Mouse (Mus musculus) limb, embryonic 14.5 days (tissue): ENCODE measurements at regions not wholly inside any gene's neighbourhood (a gene's known extent, or its start where the extent isn't known, plus 50 kb on each side); places are given as distances from the start of the nearest gene placed in this dataset.

Experiments
- ATAC-seq: fragments of 200-750 bp; cut with Nextera tagmentation; 2 replicates; pipeline ENCODE4 v1.8.0; 2017; ENCODE audit warnings: low read depth, moderate number of reproducible peaks, moderate TSS enrichment; ENCODE audit not compliant: low FRiP score
- DNase-seq: peaks from one replicate; pipeline ENCODE4 v3.0.0-alpha.2; 2015; ENCODE audit warnings: low spot score
- H3K27ac ChIP-seq: fragments of 300-500 bp; sonication (generic); replicated peaks from 2 replicates; pipeline ENCODE4 v1.5.1; 2014; ENCODE audit warnings: low read depth, mild to moderate bottlenecking, low read length, moderate library complexity, mixed read lengths
- H3K27me3 ChIP-seq: fragments of 300-500 bp; sonication (generic); 2 replicates; pipeline ENCODE4 v1.6.1; 2014; ENCODE audit warnings: low read length, mixed read lengths; ENCODE audit not compliant: control insufficient read depth, insufficient read depth
- H3K36me3 ChIP-seq: fragments of 300-500 bp; sonication (generic); 2 replicates; pipeline ENCODE4 v1.6.1; 2014; ENCODE audit warnings: mild to moderate bottlenecking, low read length, moderate library complexity, mixed read lengths; ENCODE audit not compliant: control insufficient read depth, insufficient read depth
- H3K4me1 ChIP-seq: fragments of 300-500 bp; sonication (generic); 2 replicates; pipeline ENCODE4 v1.6.1; 2014; ENCODE audit warnings: antibody characterized with exemption, low read length, mixed read lengths; ENCODE audit not compliant: control insufficient read depth, insufficient read depth
- H3K4me2 ChIP-seq: fragments of 300-500 bp; sonication (generic); replicated peaks from 2 replicates; pipeline ENCODE4 v1.6.1; 2014; ENCODE audit warnings: low read depth, mild to moderate bottlenecking, low read length, moderate library complexity; ENCODE audit not compliant: severe bottlenecking
- H3K4me3 ChIP-seq: fragments of 300-500 bp; sonication (generic); replicated peaks from 2 replicates; pipeline ENCODE4 v1.5.1; 2014; ENCODE audit warnings: low read length
- H3K9ac ChIP-seq: fragments of 300-500 bp; sonication (generic); 2 replicates; pipeline ENCODE4 v1.6.1; 2014; ENCODE audit warnings: mild to moderate bottlenecking, low read depth, low read length, moderate library complexity; ENCODE audit not compliant: severe bottlenecking
- H3K9me3 ChIP-seq: fragments of 300-500 bp; sonication (generic); 2 replicates; pipeline ENCODE4 v1.6.1; 2016; ENCODE audit warnings: low read length; ENCODE audit not compliant: control insufficient read depth
- POLR2A ChIP-seq: fragments of 200-500 bp; IDR thresholded peaks from 2 replicates; pipeline ENCODE4 v1.8.0; 2012; ENCODE audit warnings: inconsistent platforms, mild to moderate bottlenecking, moderate library complexity, borderline replicate concordance; ENCODE audit not compliant: insufficient read depth, insufficient read length; ENCODE audit errors: extremely low read depth
- WGBS: fragments of 180-500 bp; shearing (Covaris S2); extraction: QIAGEN DNeasy Blood & Tissue Kit; methylation state at CpG from one replicate; pipeline ENCODE4 v1.1.7; 2014; 5-methylcytosine and 5-hydroxymethylcytosine counted together

- H3K4me1 ChIP-seq = no peaks in the 10 kb centered on the region
- no peaks in the 10 kb centered on the region for H3K36me3 ChIP-seq
- no peak for DNase-seq
- 60% methylated on average over 3 of the region's 3 CpGs for WGBS
- no peaks in the 10 kb centered on the region for H3K27me3 ChIP-seq
- H3K9me3 ChIP-seq = no peaks in the 10 kb centered on the region
- no peak overlapping the region for H3K4me3 ChIP-seq
- H3K4me2 ChIP-seq = no peak overlapping the region
- no peak overlapping the region for H3K27ac ChIP-seq
- no peak for ATAC-seq
- no peak overlapping the region for H3K9ac ChIP-seq
- no peak for TF ChIP-seq POLR2A
Measured at GRCm38 (mm10) chr12:98337644-98338043, 69.2 kb downstream of the Gpr65 start.

GRCm38 (mm10) chr12:98339536-98339935 lies 71.1 kb downstream of the Gpr65 start:
- no peaks in the 10 kb centered on the region for H3K9me3 ChIP-seq
- no peak for DNase-seq
- no peak overlapping the region for H3K27ac ChIP-seq
- H3K27me3 ChIP-seq = no peaks in the 10 kb centered on the region
- no peaks in the 10 kb centered on the region for H3K36me3 ChIP-seq
- no peak for ATAC-seq
- no peaks in the 10 kb centered on the region for H3K4me1 ChIP-seq
- H3K9ac ChIP-seq = no peak overlapping the region
- WGBS = 84% methylated on average over 9 of the region's 9 CpGs
- no peak overlapping the region for H3K4me2 ChIP-seq
- no peak overlapping the region for H3K4me3 ChIP-seq
- no peak for TF ChIP-seq POLR2A

- Histone ChIP-seq H3K9me3 (no peaks in the 10 kb centered on the region), H3K36me3 (no peaks in the 10 kb centered on the region), H3K4me3 (no peak overlapping the region), H3K9ac (no peak overlapping the region), H3K4me2 (no peak overlapping the region), H3K27ac (no peak overlapping the region), H3K27me3 (no peaks in the 10 kb centered on the region), H3K4me1 (no peaks in the 10 kb centered on the region)
- no peak for TF ChIP-seq POLR2A
- WGBS = 59% methylated on average over 2 of the region's 2 CpGs
- DNase-seq (no peak), ATAC-seq (no peak)
Measured at GRCm38 (mm10) chr12:98342158-98342557, 73.7 kb downstream of the Gpr65 start.

GRCm38 (mm10) chr12:98343653-98344052 lies 75.2 kb downstream of the Gpr65 start:
- no peaks in the 10 kb centered on the region for H3K4me1 ChIP-seq
- DNase-seq (no peak), ATAC-seq (no peak)
- 80% methylated on average over 7 of the region's 7 CpGs for WGBS
- no peaks in the 10 kb centered on the region for H3K9me3 ChIP-seq
- H3K36me3 ChIP-seq = no peaks in the 10 kb centered on the region
- no peak overlapping the region for H3K9ac ChIP-seq
- no peak for TF ChIP-seq POLR2A
- no peaks in the 10 kb centered on the region for H3K27me3 ChIP-seq
- no peak overlapping the region for H3K4me3 ChIP-seq
- no peak overlapping the region for H3K4me2 ChIP-seq
- H3K27ac ChIP-seq = no peak overlapping the region

GRCm38 (mm10) chr12:98347056-98347455 lies 78.6 kb downstream of the Gpr65 start:
- Histone ChIP-seq H3K27ac (no peak overlapping the region), H3K36me3 (no peaks in the 10 kb centered on the region), H3K4me3 (no peak overlapping the region), H3K9ac (no peak overlapping the region), H3K27me3 (no peaks in the 10 kb centered on the region), H3K4me1 (no peaks in the 10 kb centered on the region), H3K9me3 (no peaks in the 10 kb centered on the region), H3K4me2 (no peak overlapping the region)
- no peak for ATAC-seq
- 84% methylated on average over 6 of the region's 6 CpGs for WGBS
- TF ChIP-seq POLR2A = no peak
- no peak for DNase-seq
